Mouse (Mus musculus): Measurements from ENCODE around the gene Gpcpd1.
A peak's percentile ranks its signal among the peaks of the same experiment; 100 is the strongest.

Gpcpd1 gene

GRCm38 (mm10) chr2:132586006-132586405, 1.5 kb downstream of the Gpcpd1 start:
- DNase-seq (ENCODE audit: low spot score in 2 of 2): no peak

- DNase-seq (ENCODE audit: low spot score in 2 of 2): no peak
Measured at GRCm38 (mm10) chr2:132584191-132584590, 3.3 kb downstream of the Gpcpd1 start.

GRCm38 (mm10) chr2:132583126-132583525, 4.4 kb downstream of the Gpcpd1 start:
- no peak for DNase-seq (ENCODE audit: low spot score in 2 of 2)

GRCm38 (mm10) chr2:132582227-132582626, 5.3 kb downstream of the Gpcpd1 start:
- peak; percentile 22 to 73 for DNase-seq (ENCODE audit: low spot score in 2 of 2)

GRCm38 (mm10) chr2:132579689-132580088, 7.8 kb downstream of the Gpcpd1 start:
- no peak for DNase-seq (ENCODE audit: low spot score in 2 of 2)

GRCm38 (mm10) chr2:132578711-132579110, 8.8 kb downstream of the Gpcpd1 start:
- DNase-seq (ENCODE audit: low spot score in 2 of 2): no peak

- peak; percentile 97 to 98 for DNase-seq (ENCODE audit: low spot score in 2 of 2)
Measured at GRCm38 (mm10) chr2:132578059-132578458, 9.5 kb downstream of the Gpcpd1 start.

- peak; percentile 40 for DNase-seq (ENCODE audit: low spot score in 2 of 2)
Measured at GRCm38 (mm10) chr2:132577431-132577981, 10.0 kb downstream of the Gpcpd1 start.

GRCm38 (mm10) chr2:132576522-132577135, 10.9 kb downstream of the Gpcpd1 start:
- no peak for DNase-seq (ENCODE audit: low spot score in 2 of 2)

GRCm38 (mm10) chr2:132575759-132576439, 11.6 kb downstream of the Gpcpd1 start:
- DNase-seq (ENCODE audit: low spot score in 2 of 2): no peak

- DNase-seq (ENCODE audit: low spot score in 2 of 2): no peak
Measured at GRCm38 (mm10) chr2:132575256-132575655, 12.3 kb downstream of the Gpcpd1 start.

- DNase-seq (ENCODE audit: low spot score in 2 of 2): no peak
Measured at GRCm38 (mm10) chr2:132573280-132573679, 14.2 kb downstream of the Gpcpd1 start.

- DNase-seq (ENCODE audit: low spot score in 2 of 2): no peak
Measured at GRCm38 (mm10) chr2:132572651-132573050, 14.9 kb downstream of the Gpcpd1 start.

GRCm38 (mm10) chr2:132571301-132571700, 16.2 kb downstream of the Gpcpd1 start:
- no peak for DNase-seq (ENCODE audit: low spot score in 2 of 2)

- no peak for DNase-seq (ENCODE audit: low spot score in 2 of 2)
Measured at GRCm38 (mm10) chr2:132570869-132571268, 16.7 kb downstream of the Gpcpd1 start.

- DNase-seq (ENCODE audit: low spot score in 2 of 2): no peak
Measured at GRCm38 (mm10) chr2:132569686-132570085, 17.8 kb downstream of the Gpcpd1 start.

GRCm38 (mm10) chr2:132567414-132567813, 20.1 kb downstream of the Gpcpd1 start:
- no peak for DNase-seq (ENCODE audit: low spot score in 2 of 2)

- no peak for DNase-seq (ENCODE audit: low spot score in 2 of 2)
Measured at GRCm38 (mm10) chr2:132561860-132562259, 25.7 kb downstream of the Gpcpd1 start.

- DNase-seq (ENCODE audit: low spot score in 2 of 2): no peak
Measured at GRCm38 (mm10) chr2:132527864-132528263, 59.7 kb downstream of the Gpcpd1 start.

GRCm38 (mm10) chr2:132526894-132527532, 60.5 kb downstream of the Gpcpd1 start:
- no peak for DNase-seq (ENCODE audit: low spot score in 2 of 2)

- DNase-seq (ENCODE audit: low spot score in 2 of 2): no peak
Measured at GRCm38 (mm10) chr2:132526110-132526509, 61.4 kb downstream of the Gpcpd1 start.

GRCm38 (mm10) chr2:132518021-132518901, 69.3 kb downstream of the Gpcpd1 start:
- no peak for DNase-seq (ENCODE audit: low spot score in 2 of 2)

All from urinary bladder, postnatal 36 days (tissue).